Mouse (Mus musculus) right cerebral cortex, postnatal 36 days (tissue): ENCODE measurements at regions not wholly inside any gene's neighbourhood (a gene's known extent, or its start where the extent isn't known, plus 50 kb on each side); places are given as distances from the start of the nearest gene placed in this dataset.

Experiments used
- DNase-seq, 2 experiments: peaks; one replicate each; pipeline ENCODE4 v3.0.0; 2022; ENCODE audit warnings: low spot score in 2 of 2, mixed read lengths in 1 of 2

GRCm38 (mm10) chr5:126019781-126020180 is 488.2 kb downstream of the Tmem132b start:
- no peak for DNase-seq

DNA sequence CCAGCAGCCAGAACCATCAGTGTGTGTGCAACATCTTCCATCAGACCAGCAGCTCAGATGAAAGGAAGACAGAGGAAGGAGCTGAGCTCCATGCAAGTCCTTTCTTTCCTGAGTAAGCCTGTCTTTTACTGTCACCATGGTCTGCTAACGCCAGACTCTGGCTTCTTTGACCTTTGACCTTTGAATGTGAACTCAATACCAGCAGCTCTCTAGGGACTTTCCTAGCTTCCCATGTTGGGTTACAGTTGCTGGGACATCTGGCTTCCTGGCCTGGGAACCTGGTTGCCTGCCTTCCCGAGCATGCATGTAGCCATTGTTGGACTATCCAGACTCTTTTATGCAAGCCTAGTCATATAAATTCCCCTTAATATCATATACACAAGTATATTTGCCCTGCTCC is 492.3 kb downstream of the Tmem132b start:
- DNase-seq: no peak

DNA sequence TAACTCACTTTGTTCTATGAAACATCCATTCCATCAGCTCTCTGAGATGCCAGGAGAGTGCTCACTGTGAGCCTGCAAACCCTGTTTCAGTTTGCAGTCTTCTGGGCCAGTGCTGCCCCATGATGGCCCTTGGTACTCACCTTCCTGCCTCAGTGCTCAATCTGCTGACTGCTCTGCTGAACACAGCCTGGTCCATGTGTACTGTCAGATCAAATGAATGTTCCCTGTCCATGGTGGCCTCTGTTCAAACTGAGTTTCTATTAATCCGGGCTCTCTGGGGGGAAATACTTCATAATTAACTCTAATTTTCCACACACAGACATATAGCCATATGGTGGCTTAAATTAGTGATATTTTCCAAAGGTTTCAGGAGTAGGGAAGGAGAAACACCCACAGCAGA is 503.3 kb downstream of the Tmem132b start:
- DNase-seq: no peak

DNA sequence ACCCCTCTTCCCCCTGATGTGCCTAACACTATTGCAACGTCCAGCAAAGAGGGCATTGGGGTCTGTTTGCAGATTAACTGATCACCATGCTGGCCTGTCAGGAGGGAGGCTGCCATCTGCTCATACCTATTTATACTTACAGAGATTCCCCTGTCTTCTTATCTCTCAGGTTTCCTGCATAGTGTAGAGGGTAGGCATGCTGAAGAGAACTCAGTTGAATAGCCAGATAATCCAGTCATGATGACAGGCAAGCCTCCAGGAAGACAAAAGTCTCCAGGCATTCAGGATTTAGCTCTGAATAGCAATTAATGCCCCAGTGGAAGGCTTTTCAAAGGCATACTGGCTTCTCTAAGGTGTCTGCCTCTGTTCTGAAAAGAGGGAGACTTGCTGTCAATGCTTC is 505.1 kb downstream of the Tmem132b start:
- DNase-seq: no peak

GRCm38 (mm10) chr5:126045761-126046160 is 514.2 kb downstream of the Tmem132b start:
- DNase-seq: no peak

DNA sequence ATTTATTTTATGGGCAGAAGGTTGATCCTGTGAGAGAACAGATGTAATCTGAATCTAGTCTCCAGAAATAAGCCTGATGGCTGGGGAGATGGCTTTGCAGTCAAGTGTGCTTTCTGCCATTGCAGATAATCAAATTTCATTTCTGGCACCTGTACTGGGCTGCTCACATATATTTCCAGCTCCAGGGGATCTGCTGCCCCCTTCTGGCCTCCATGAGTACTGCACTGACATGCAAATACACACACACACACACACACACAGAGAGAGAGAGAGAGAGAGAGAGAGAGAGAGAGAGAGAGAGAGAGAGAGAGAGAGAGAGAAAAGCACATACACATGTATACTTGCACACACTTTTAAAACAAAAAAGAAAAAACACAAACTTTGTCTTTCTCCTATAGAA is 532.1 kb downstream of the Tmem132b start:
- no peak for DNase-seq

- no peak for DNase-seq
These were observed 547.8 kb downstream of the Tmem132b start for GRCm38 (mm10) chr5:126079281-126079838.

DNA sequence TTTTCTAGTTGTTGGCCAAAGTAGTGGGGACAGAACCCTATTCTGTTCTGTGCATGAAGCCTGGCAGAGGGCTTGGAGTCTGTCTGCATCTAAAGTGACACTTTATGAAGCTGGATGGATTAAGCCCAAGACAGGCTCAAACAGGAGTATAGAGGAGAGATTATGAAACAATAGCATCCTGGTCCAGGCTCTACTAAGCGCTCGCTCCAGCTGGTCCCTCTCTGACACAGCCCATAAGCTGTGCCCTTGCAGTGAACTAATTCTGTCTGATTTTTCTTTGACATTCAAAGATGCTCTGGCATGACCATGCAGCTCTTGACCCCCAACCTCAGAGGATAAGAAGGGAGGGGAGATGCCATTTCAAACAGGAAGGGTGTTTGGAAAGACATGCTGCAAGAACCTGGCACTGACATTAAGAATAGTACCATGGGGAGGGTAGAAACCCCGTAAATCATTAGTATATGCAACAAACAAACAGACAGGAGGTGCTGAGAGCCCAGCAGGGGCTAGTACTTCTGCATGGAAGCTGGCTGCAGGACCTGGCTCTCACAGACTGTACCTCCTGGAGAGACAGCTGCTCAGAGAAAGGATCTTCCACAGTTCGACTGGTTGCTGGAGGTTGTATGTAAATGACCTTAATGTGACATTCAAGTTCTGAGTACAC is 556.8 kb downstream of the Tmem132b start:
- no peak for DNase-seq

- no peak for DNase-seq
These were observed 561.6 kb downstream of the Tmem132b start for GRCm38 (mm10) chr5:126093196-126093595.

GRCm38 (mm10) chr5:126096616-126097261 is 565.2 kb downstream of the Tmem132b start:
- DNase-seq: no peak

GRCm38 (mm10) chr5:126097262-126097628 is 565.7 kb downstream of the Tmem132b start:
- DNase-seq: no peak

DNA sequence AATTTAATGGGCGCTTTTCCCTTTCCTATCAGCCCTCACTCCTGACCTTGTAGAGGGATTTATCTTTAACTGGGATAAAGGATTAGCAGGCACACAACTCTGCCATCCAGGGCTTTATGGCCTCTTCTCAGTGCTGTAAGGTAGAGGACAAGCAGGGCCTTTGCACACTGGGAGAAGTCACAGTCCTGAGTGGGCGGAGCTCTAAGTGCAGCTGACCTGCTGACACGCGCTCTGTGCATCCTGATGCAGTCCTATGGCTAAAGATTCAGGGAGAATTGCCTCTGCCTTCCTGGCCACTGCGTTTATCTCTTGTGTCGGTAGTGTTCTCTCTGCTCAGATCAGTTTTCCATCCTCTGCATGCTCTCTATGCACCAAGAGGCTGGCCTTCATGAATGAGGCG is 566.9 kb downstream of the Tmem132b start:
- no peak for DNase-seq

DNA sequence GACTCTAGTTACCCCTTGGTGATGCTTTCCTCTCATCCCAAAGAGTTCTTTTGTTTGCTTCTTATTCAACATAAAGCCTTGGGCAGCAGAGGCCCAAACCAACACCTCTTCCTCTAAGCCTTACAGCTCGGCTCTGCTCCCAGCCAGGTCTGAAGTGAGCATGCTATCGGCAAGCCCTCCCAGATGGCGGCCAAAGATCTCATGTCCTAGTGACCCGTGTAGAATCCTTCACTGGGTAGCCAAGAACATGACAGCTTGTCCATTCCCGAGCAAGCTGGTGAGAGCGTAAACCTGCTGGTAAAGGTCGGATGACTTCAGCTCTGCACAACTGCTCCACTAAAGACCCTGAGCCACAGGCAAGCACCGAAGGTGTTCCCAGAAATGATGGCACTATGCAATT is 568.4 kb downstream of the Tmem132b start:
- no peak for DNase-seq

GRCm38 (mm10) chr5:126104464-126104863 is 572.9 kb downstream of the Tmem132b start:
- no peak for DNase-seq

DNA sequence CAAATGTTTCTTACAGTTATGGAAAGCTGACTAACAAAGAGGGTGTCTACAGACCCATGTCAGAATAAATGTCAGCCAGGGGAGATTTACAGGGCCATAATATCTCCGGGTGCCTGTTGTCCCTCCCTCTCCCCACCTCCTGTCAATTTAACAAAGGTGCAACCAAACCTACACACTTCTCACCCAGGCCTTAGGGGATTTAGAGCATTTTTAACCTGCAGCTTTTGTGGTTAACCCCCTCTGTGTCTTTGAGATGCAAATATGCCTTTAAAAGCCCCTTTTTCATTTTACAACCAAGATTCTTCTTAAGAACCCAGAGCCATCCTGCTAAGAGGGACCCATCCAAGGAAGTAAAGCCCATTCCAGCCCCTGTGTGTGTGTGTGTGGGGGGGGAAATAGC is 573.3 kb downstream of the Tmem132b start:
- no peak for DNase-seq

- no peak for DNase-seq
These were observed 573.9 kb downstream of the Tmem132b start for GRCm38 (mm10) chr5:126105446-126105845.

GRCm38 (mm10) chr5:126107020-126107419 is 575.4 kb downstream of the Tmem132b start:
- DNase-seq: no peak

DNA sequence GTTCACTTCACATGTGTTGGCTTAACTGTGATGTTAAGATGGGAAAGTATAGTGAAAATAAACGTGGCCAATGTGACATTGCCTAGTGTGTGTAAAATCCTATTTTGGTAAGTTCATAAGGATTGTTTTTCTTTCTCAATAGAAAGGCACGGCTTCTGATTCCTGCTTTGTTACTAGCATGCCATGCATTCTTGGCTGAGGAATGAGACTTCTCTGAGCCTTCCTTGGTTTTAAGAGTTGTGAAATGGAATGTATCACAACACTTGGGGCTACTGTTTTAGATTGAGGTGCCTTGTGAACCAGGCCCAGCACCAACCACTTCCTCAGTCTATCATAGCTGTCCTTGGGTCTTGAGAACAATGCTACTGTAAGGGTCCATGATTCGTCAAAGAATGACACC is 577.3 kb downstream of the Tmem132b start:
- no peak for DNase-seq

- no peak for DNase-seq
These were observed 585.7 kb downstream of the Tmem132b start for GRCm38 (mm10) chr5:126117291-126117690.

DNA sequence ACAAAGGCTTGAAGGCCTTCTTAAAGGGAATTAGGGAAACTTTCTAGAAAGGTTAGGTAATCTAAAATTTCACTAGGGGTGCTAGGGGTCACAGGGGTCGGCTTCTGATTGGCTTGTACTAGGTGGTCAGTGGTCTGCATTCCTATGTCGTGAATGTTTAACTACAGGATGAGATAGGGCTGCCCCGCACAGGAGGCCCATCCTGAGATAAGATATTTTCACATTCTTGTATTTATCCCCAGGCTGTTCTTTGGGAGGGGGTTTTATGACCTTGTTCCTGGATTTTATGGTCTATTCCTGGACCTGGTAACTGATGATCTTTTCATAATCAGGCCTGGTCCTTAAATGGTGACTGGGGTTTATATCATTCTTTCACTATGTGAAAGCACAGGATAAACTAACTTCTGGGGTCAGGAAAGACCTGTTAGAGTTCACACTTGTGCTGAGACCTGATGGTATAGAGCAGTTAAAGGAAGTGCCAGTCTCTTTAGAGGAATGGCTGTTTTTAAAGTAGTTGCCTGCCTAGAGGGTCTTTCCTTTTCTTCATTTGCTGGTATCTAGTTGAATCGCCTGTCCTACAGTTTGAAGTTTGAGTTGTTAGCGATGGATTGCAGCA is 586.4 kb downstream of the Tmem132b start:
- DNase-seq: no peak

- DNase-seq: no peak
These were observed 587.2 kb downstream of the Tmem132b start for GRCm38 (mm10) chr5:126118731-126119130.

DNA sequence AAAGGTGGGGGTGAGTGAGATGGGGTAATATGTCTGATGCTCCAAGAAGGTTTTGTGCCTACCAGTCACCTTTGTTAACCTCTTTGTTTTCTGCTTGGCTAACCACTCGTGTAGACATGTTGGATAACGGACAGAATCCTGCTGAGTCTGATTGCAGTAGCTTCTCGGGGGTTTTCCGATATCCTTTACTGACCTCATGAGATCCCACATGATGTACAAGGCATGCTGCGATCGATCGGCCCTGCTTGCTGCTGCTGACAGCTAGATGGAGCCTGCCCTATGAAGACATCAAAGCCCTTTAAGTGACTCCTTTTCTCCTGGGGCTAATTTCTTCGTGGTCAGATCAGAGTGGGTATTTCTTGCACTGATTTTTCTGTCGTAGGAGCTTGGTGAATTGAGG is 591.6 kb downstream of the Tmem132b start:
- no peak for DNase-seq

GRCm38 (mm10) chr5:126127486-126127885 is 595.9 kb downstream of the Tmem132b start:
- DNase-seq: no peak
